Mouse (Mus musculus) heart, embryonic 14.5 days (tissue): ENCODE results near the gene Synrg. TPM values are rescaled to one million over a fixed set of nuclear protein-coding genes. Genes with fewer than 3 reads are reported as not detected.

Source experiments
- ATAC-seq: fragments of 200-750 bp; cut with Nextera tagmentation; 2 replicates; pipeline ENCODE4 v1.8.0; 2017; ENCODE audit warnings: low read depth, moderate TSS enrichment; ENCODE audit not compliant: insufficient number of reproducible peaks, insufficient read depth, low FRiP score
- H3K27ac ChIP-seq, 2 experiments: fragments of 200-500 bp in 1 of 2; fragments of 300-500 bp in 1 of 2; sonication (generic) in 1 of 2; replicated peaks in 1 of 2; 2 replicates each; pipeline ENCODE4 v1.5.1; 2012 to 2014; ENCODE audit warnings: low read depth in 2 of 2, low read length in 2 of 2, control low read depth in 1 of 2, mild to moderate bottlenecking in 1 of 2, mixed read lengths in 1 of 2; ENCODE audit not compliant: control insufficient read depth in 1 of 2, insufficient read depth in 1 of 2
- H3K27me3 ChIP-seq: fragments of 300-500 bp; sonication (generic); 2 replicates; pipeline ENCODE4 v1.6.1; 2014; ENCODE audit warnings: mild to moderate bottlenecking, low read length, control low read depth; ENCODE audit not compliant: control insufficient read depth, insufficient read depth
- H3K36me3 ChIP-seq: fragments of 300-500 bp; sonication (generic); 2 replicates; pipeline ENCODE4 v1.6.1; 2014; ENCODE audit warnings: mild to moderate bottlenecking, control low read depth, low read length, mixed read lengths; ENCODE audit not compliant: control insufficient read depth, insufficient read depth
- H3K4me1 ChIP-seq, 2 experiments: fragments of 200-500 bp in 1 of 2; fragments of 300-500 bp in 1 of 2; sonication (generic) in 1 of 2; 2 replicates each; pipeline ENCODE4 v1.6.1; 2012 to 2014; ENCODE audit warnings: low read length in 2 of 2, control low read depth in 1 of 2, mixed read lengths in 1 of 2; ENCODE audit not compliant: control insufficient read depth in 2 of 2, insufficient read depth in 2 of 2
- H3K4me2 ChIP-seq: fragments of 300-500 bp; sonication (generic); 2 replicates; pipeline ENCODE4 v1.6.1; 2014; ENCODE audit warnings: mild to moderate bottlenecking, low read length
- H3K4me3 ChIP-seq, 2 experiments: fragments of 200-500 bp in 1 of 2; fragments of 300-500 bp in 1 of 2; sonication (generic) in 1 of 2; 2 replicates each; pipeline ENCODE4 v1.5.1; 2012 to 2014; ENCODE audit warnings: low read length in 2 of 2, mild to moderate bottlenecking in 2 of 2, control low read depth in 1 of 2, low read depth in 1 of 2, moderate library complexity in 1 of 2; ENCODE audit not compliant: control insufficient read depth in 1 of 2, insufficient read depth in 1 of 2
- H3K9ac ChIP-seq: fragments of 300-500 bp; sonication (generic); 2 replicates; pipeline ENCODE4 v1.6.1; 2014; ENCODE audit warnings: mild to moderate bottlenecking, low read length
- H3K9me3 ChIP-seq: fragments of 300-500 bp; sonication (generic); 2 replicates; pipeline ENCODE4 v1.6.1; 2016; ENCODE audit warnings: low read length, control low read depth; ENCODE audit not compliant: control insufficient read depth
- WGBS: fragments of 180-500 bp; shearing (Covaris S2); extraction: QIAGEN DNeasy Blood & Tissue Kit; methylation state at CpG from one replicate; pipeline ENCODE4 v1.1.7; 2014; 5-methylcytosine and 5-hydroxymethylcytosine counted together
- polyA plus RNA-seq: library from polyadenylated mRNA; unstranded; fragments of >200 nt; fragmentation: Nextera tagmentation; extraction: Ambion mirVana; gene quantifications from 2 replicates; pipeline ENCODE4 v1.2.1, GENCODE M21; 2014

Synrg gene
- polyA plus RNA-seq, 1 experiment from 2014 or later: 10.8 TPM

GRCm38 (mm10) chr11:83938556-83938955, 25.7 kb upstream of the Synrg start:
- Histone ChIP-seq H3K4me3 (no peak overlapping the region), H3K27me3 (peaks cover 19% of the 10 kb centered on the region; the same call in 1 of the 2 replicates), H3K4me1 (peaks cover 2 to 11% of the 10 kb centered on the region in 2 experiments; a peak in 3 of 4 replicates), H3K9ac (no peak overlapping the region), H3K4me2 (no peak overlapping the region), H3K9me3 (no peaks in the 10 kb centered on the region), H3K36me3 (peaks cover 4% of the 10 kb centered on the region), H3K27ac (no peak overlapping the region)
- WGBS: 69% methylated on average over 8 of the region's 8 CpGs
- ATAC-seq: no peak

- Histone ChIP-seq H3K27ac (peak within 1 kb of the TSS; percentile 63 to 75), H3K4me2 (peak within 1 kb of the TSS; percentile 88), H3K9ac (peak within 1 kb of the TSS; percentile 95), H3K4me1 (peaks cover 2 to 11% of the 10 kb centered on the region in 2 experiments; a peak in 3 of 4 replicates), H3K27me3 (peaks cover 16% of the 10 kb centered on the region; the same call in 1 of the 2 replicates), H3K4me3 (peak within 1 kb of the TSS; percentile 92 to 97), H3K36me3 (peaks cover 40% of the 10 kb centered on the region), H3K9me3 (no peaks in the 10 kb centered on the region)
- ATAC-seq: peak; percentile 81; the same call in 1 of the 2 replicates
- 1% methylated on average over 43 of the region's 49 CpGs for WGBS
Observed at GRCm38 (mm10) chr11:83941950-83942840, 22.0 kb upstream of the Synrg start, which contains the start of gene Ddx52. Gene Ddx52 (plus strand): TSS chr11:83942062.

GRCm38 (mm10) chr11:83956822-83957221, 7.4 kb upstream of the Synrg start:
- ATAC-seq: no peak
- no peaks in the 10 kb centered on the region for H3K27me3 ChIP-seq
- no peak overlapping the region for H3K27ac ChIP-seq
- H3K4me2 ChIP-seq: no peak overlapping the region
- H3K36me3 ChIP-seq: peaks cover 97% of the 10 kb centered on the region
- WGBS: 92% methylated on average over 2 of the region's 2 CpGs
- H3K4me3 ChIP-seq: no peak overlapping the region
- no peaks in the 10 kb centered on the region for H3K4me1 ChIP-seq
- no peak overlapping the region for H3K9ac ChIP-seq
- H3K9me3 ChIP-seq: no peaks in the 10 kb centered on the region

- peaks cover 0 to 7% of the 10 kb centered on the region in 2 experiments; a peak in 1 of 4 replicates for H3K4me1 ChIP-seq
- no peak overlapping the region for H3K27ac ChIP-seq
- ATAC-seq: no peak
- 81% methylated on average over 3 of the region's 3 CpGs for WGBS
- no peak overlapping the region for H3K9ac ChIP-seq
- H3K36me3 ChIP-seq: peaks cover 55% of the 10 kb centered on the region
- H3K4me2 ChIP-seq: no peak overlapping the region
- H3K4me3 ChIP-seq: no peak overlapping the region
- H3K9me3 ChIP-seq: no peaks in the 10 kb centered on the region
- H3K27me3 ChIP-seq: no peaks in the 10 kb centered on the region
Observed at GRCm38 (mm10) chr11:83961983-83962382, 2.2 kb upstream of the Synrg start.

GRCm38 (mm10) chr11:83967436-83968204, 3.4 kb downstream of the Synrg start:
- no peak for ATAC-seq
- Histone ChIP-seq H3K9ac (no peak overlapping the region), H3K4me2 (no peak overlapping the region), H3K36me3 (peaks cover 15% of the 10 kb centered on the region), H3K9me3 (no peaks in the 10 kb centered on the region), H3K27ac (no peak overlapping the region), H3K27me3 (no peaks in the 10 kb centered on the region), H3K4me1 (peaks cover 0 to 7% of the 10 kb centered on the region in 2 experiments; a peak in 1 of 4 replicates), H3K4me3 (no peak overlapping the region)
- 49% methylated on average over 8 of the region's 8 CpGs for WGBS

- H3K9ac ChIP-seq: no peak overlapping the region
- H3K4me3 ChIP-seq: no peak overlapping the region
- WGBS: 74% methylated on average over 6 of the region's 6 CpGs
- no peak for ATAC-seq
- no peak overlapping the region for H3K4me2 ChIP-seq
- H3K4me1 ChIP-seq: peaks cover 0 to 7% of the 10 kb centered on the region in 2 experiments; a peak in 1 of 4 replicates
- no peaks in the 10 kb centered on the region for H3K9me3 ChIP-seq
- H3K36me3 ChIP-seq: peaks cover 19% of the 10 kb centered on the region; the same call in 1 of the 2 replicates
- H3K27me3 ChIP-seq: no peaks in the 10 kb centered on the region
- no peak overlapping the region for H3K27ac ChIP-seq
Observed at GRCm38 (mm10) chr11:83968205-83968575, 4.0 kb downstream of the Synrg start.

GRCm38 (mm10) chr11:83969040-83969439, 4.8 kb downstream of the Synrg start:
- no peaks in the 10 kb centered on the region for H3K27me3 ChIP-seq
- H3K9me3 ChIP-seq: no peaks in the 10 kb centered on the region
- no peak for ATAC-seq
- peaks cover 0 to 7% of the 10 kb centered on the region in 2 experiments; a peak in 1 of 4 replicates for H3K4me1 ChIP-seq
- peaks cover 24% of the 10 kb centered on the region for H3K36me3 ChIP-seq
- WGBS: 89% methylated on average over 3 of the region's 3 CpGs
- H3K4me3 ChIP-seq: no peak overlapping the region
- H3K9ac ChIP-seq: no peak overlapping the region
- H3K27ac ChIP-seq: no peak overlapping the region
- no peak overlapping the region for H3K4me2 ChIP-seq
